Mouse (Mus musculus) urinary bladder, postnatal 14 days (tissue): ENCODE measurements around the gene Sfxn2.
A peak's percentile ranks its signal among the peaks of the same experiment; 100 is the strongest.

Experiments used
- DNase-seq: peaks from one replicate; pipeline ENCODE4 v3.0.0; 2021; ENCODE audit warnings: low spot score

Gene Sfxn2

GRCm38 (mm10) chr19:46629807-46630206 lies 56.6 kb downstream of the Sfxn2 start:
- DNase-seq = no peak

GRCm38 (mm10) chr19:46631637-46632036 lies 58.5 kb downstream of the Sfxn2 start:
- DNase-seq = no peak

GRCm38 (mm10) chr19:46635766-46636165 lies 62.6 kb downstream of the Sfxn2 start:
- no peak for DNase-seq

GRCm38 (mm10) chr19:46637598-46637997 lies 64.4 kb downstream of the Sfxn2 start:
- DNase-seq = no peak

GRCm38 (mm10) chr19:46639053-46639452 lies 65.9 kb downstream of the Sfxn2 start:
- no peak for DNase-seq

GRCm38 (mm10) chr19:46639496-46639895 lies 66.3 kb downstream of the Sfxn2 start:
- no peak for DNase-seq

- DNase-seq = no peak
These were observed 67.6 kb downstream of the Sfxn2 start for GRCm38 (mm10) chr19:46640780-46641179.

- DNase-seq = peak; percentile 64
These were observed 68.4 kb downstream of the Sfxn2 start for GRCm38 (mm10) chr19:46641420-46642085.

GRCm38 (mm10) chr19:46642136-46642753 lies 69.1 kb downstream of the Sfxn2 start:
- DNase-seq = no peak

GRCm38 (mm10) chr19:46643236-46643635 lies 70.1 kb downstream of the Sfxn2 start:
- DNase-seq = no peak

- DNase-seq = no peak
These were observed 71.2 kb downstream of the Sfxn2 start for GRCm38 (mm10) chr19:46644343-46644792.

GRCm38 (mm10) chr19:46644793-46645602 lies 71.8 kb downstream of the Sfxn2 start:
- DNase-seq = no peak

- DNase-seq = no peak
These were observed 72.9 kb downstream of the Sfxn2 start for GRCm38 (mm10) chr19:46646041-46646481.

GRCm38 (mm10) chr19:46647254-46647653 lies 74.1 kb downstream of the Sfxn2 start:
- DNase-seq = peak; percentile 58
